Mouse (Mus musculus) neural tube, embryonic 12.5 days (tissue): ENCODE measurements at regions not wholly inside any gene's neighbourhood (a gene's known extent, or its start where the extent isn't known, plus 50 kb on each side); places are given as distances from the start of the nearest gene placed in this dataset.

ENCODE experiments used
- ATAC-seq: fragments of 200-750 bp; cut with Nextera tagmentation; 2 replicates; pipeline ENCODE4 v1.8.0; 2017; ENCODE audit warnings: low read depth, mild to moderate bottlenecking, moderate TSS enrichment, moderate library complexity; ENCODE audit not compliant: low FRiP score
- H3K27ac ChIP-seq: fragments of 300-500 bp; sonication (generic); 2 replicates; pipeline ENCODE4 v1.5.1; 2016
- H3K27me3 ChIP-seq: fragments of 300-500 bp; sonication (generic); replicated peaks from 2 replicates; pipeline ENCODE4 v1.6.1; 2016; ENCODE audit warnings: mild to moderate bottlenecking
- H3K36me3 ChIP-seq: fragments of 300-500 bp; sonication (generic); 2 replicates; pipeline ENCODE4 v1.6.1; 2016; ENCODE audit warnings: mild to moderate bottlenecking
- H3K4me1 ChIP-seq: fragments of 300-500 bp; sonication (generic); 2 replicates; pipeline ENCODE4 v1.6.1; 2016
- H3K4me2 ChIP-seq: fragments of 300-500 bp; sonication (generic); replicated peaks from 2 replicates; pipeline ENCODE4 v1.6.1; 2016; ENCODE audit warnings: mild to moderate bottlenecking
- H3K4me3 ChIP-seq: fragments of 300-500 bp; sonication (generic); 2 replicates; pipeline ENCODE4 v1.5.1; 2016
- H3K9ac ChIP-seq: fragments of 300-500 bp; sonication (generic); 2 replicates; pipeline ENCODE4 v1.6.1; 2016; ENCODE audit warnings: mild to moderate bottlenecking
- H3K9me3 ChIP-seq: fragments of 300-500 bp; sonication (generic); 2 replicates; pipeline ENCODE4 v1.6.1; 2016; ENCODE audit warnings: mild to moderate bottlenecking
- WGBS: fragments of 180-500 bp; shearing (Covaris S2); methylation state at CpG from one replicate; pipeline ENCODE4 v1.1.7; 2016; 5-methylcytosine and 5-hydroxymethylcytosine counted together

- Histone ChIP-seq H3K27ac (no peak overlapping the region), H3K4me3 (no peak overlapping the region), H3K36me3 (0 out of 2 replicates have a peak, but pooled peaks cover 2% of the 10 kb centered on the region), H3K27me3 (no peaks in the 10 kb centered on the region), H3K4me2 (no peak overlapping the region), H3K9ac (no peak overlapping the region), H3K9me3 (0 out of 2 replicates have a peak, but pooled peaks cover 3% of the 10 kb centered on the region), H3K4me1 (peaks cover 24% of the 10 kb centered on the region)
- WGBS = 94% methylated on average over 7 of the region's 7 CpGs
- ATAC-seq = no peak
Observed at GRCm38 (mm10) chr14:60528520-60528919, 105.3 kb upstream of the Spata13 start.

GRCm38 (mm10) chr14:60529022-60529421 lies 104.8 kb upstream of the Spata13 start:
- Histone ChIP-seq H3K4me3 (no peak overlapping the region), H3K9me3 (0 out of 2 replicates have a peak, but pooled peaks cover 3% of the 10 kb centered on the region), H3K27me3 (no peaks in the 10 kb centered on the region), H3K27ac (no peak overlapping the region), H3K4me2 (no peak overlapping the region), H3K36me3 (0 out of 2 replicates have a peak, but pooled peaks cover 2% of the 10 kb centered on the region), H3K9ac (no peak overlapping the region), H3K4me1 (peaks cover 29% of the 10 kb centered on the region)
- WGBS = 57% methylated on average over 3 of the region's 3 CpGs
- ATAC-seq = 0 out of 2 replicates have a peak, but pooled peaks have one; percentile 15

DNA sequence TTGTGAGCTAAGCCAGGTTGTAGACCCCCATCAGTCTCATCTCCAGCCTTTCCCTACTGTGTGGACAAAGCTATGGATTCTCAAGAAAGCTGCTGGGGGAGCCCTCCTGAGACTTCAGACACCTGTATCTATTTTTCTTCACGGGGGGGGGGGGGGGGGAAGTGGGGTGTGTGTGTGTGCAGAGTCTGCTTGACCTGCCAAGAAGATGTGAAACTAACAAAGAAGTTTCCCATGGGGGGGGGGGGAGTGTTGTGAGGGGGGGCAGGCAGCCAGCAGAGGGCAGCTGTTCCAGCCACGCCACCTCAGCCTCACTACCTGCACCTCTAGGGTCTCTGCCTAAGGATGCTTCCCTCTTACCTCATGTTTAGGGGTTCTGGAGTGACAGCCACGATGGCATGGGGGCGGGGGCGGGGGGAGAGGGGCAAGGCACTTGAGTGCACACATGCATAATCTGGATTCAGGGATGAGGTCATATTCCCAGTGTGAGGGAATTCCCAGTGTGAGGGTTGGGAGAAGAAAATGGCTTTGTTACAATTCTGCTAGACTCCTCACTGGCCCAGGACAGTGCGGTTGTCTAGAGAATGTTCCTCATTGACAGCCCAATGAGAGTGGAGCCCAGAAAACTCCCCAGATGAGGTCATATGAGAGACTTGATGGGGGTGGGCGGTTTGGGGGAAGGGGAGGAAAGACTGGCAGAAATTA lies 104.0 kb upstream of the Spata13 start:
- ATAC-seq = peak; percentile 66
- WGBS = 42% methylated on average over 7 of the region's 7 CpGs
- H3K4me2 ChIP-seq = 0 out of 2 replicates have a peak overlapping the region, but pooled peaks have one; percentile 3
- H3K4me1 ChIP-seq = peaks cover 32% of the 10 kb centered on the region
- no peaks in the 10 kb centered on the region for H3K27me3 ChIP-seq
- H3K9me3 ChIP-seq = 0 out of 2 replicates have a peak, but pooled peaks cover 3% of the 10 kb centered on the region
- no peak overlapping the region for H3K4me3 ChIP-seq
- 0 out of 2 replicates have a peak, but pooled peaks cover 2% of the 10 kb centered on the region for H3K36me3 ChIP-seq
- H3K9ac ChIP-seq = no peak overlapping the region
- no peak overlapping the region for H3K27ac ChIP-seq

GRCm38 (mm10) chr14:60530348-60530711 lies 103.5 kb upstream of the Spata13 start:
- H3K9ac ChIP-seq = no peak overlapping the region
- WGBS = 35% methylated on average over 6 of the region's 6 CpGs

GRCm38 (mm10) chr14:60530973-60531372 lies 102.8 kb upstream of the Spata13 start:
- H3K4me3 ChIP-seq = no peak overlapping the region
- 0 out of 2 replicates have a peak, but pooled peaks cover 3% of the 10 kb centered on the region for H3K9me3 ChIP-seq
- 0 out of 2 replicates have a peak, but pooled peaks cover 2% of the 10 kb centered on the region for H3K36me3 ChIP-seq
- no peak for ATAC-seq
- H3K4me1 ChIP-seq = peaks cover 32% of the 10 kb centered on the region
- no peak overlapping the region for H3K9ac ChIP-seq
- no peak overlapping the region for H3K27ac ChIP-seq
- H3K4me2 ChIP-seq = no peak overlapping the region
- H3K27me3 ChIP-seq = no peaks in the 10 kb centered on the region
- 90% methylated on average over 5 of the region's 5 CpGs for WGBS

More at GRCm38 (mm10) chr14:60530348-60530711, 103.5 kb upstream of the Spata13 start:
- H3K9me3 ChIP-seq = 0 out of 2 replicates have a peak, but pooled peaks cover 3% of the 10 kb centered on the region
- ATAC-seq = peak; percentile 30; the same call in 1 of the 2 replicates
- H3K4me1 ChIP-seq = peaks cover 32% of the 10 kb centered on the region
- no peak overlapping the region for H3K27ac ChIP-seq
- no peaks in the 10 kb centered on the region for H3K27me3 ChIP-seq
- 0 out of 2 replicates have a peak overlapping the region, but pooled peaks have one; percentile 3 for H3K4me2 ChIP-seq
- H3K4me3 ChIP-seq = no peak overlapping the region
- 0 out of 2 replicates have a peak, but pooled peaks cover 2% of the 10 kb centered on the region for H3K36me3 ChIP-seq

DNA sequence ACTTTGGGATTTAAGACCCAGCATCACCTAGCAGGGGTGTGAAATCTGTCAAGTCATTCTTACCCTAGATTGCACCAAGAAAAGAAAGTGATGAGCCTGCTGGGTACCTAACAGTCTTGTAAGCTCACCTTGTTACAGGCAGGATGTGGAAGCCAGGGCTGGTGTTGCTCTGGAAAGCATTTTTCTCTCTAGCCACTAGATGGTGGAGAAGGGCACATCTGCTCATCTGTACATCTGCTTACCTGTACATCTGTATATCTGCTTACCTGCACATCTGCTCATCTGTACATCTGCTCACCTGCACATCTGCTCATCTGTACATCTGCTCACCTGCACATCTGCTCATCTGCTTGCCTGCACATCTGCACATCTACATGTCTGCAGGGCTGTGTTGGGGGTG lies 102.0 kb upstream of the Spata13 start:
- H3K4me3 ChIP-seq = no peak overlapping the region
- H3K9ac ChIP-seq = no peak overlapping the region
- H3K27ac ChIP-seq = no peak overlapping the region
- H3K4me1 ChIP-seq = peaks cover 32% of the 10 kb centered on the region
- 0 out of 2 replicates have a peak, but pooled peaks cover 2% of the 10 kb centered on the region for H3K36me3 ChIP-seq
- no peaks in the 10 kb centered on the region for H3K27me3 ChIP-seq
- 0 out of 2 replicates have a peak, but pooled peaks cover 3% of the 10 kb centered on the region for H3K9me3 ChIP-seq
- no peak overlapping the region for H3K4me2 ChIP-seq
- ATAC-seq = no peak

GRCm38 (mm10) chr14:60533452-60534224 lies 100.2 kb upstream of the Spata13 start:
- H3K9me3 ChIP-seq = 0 out of 2 replicates have a peak, but pooled peaks cover 3% of the 10 kb centered on the region
- 0 out of 2 replicates have a peak, but pooled peaks cover 2% of the 10 kb centered on the region for H3K36me3 ChIP-seq
- no peak overlapping the region for H3K4me2 ChIP-seq
- H3K9ac ChIP-seq = peak overlapping the region; percentile 17; the same call in 1 of the 2 replicates
- no peak for ATAC-seq
- peaks cover 32% of the 10 kb centered on the region for H3K4me1 ChIP-seq
- 51% methylated on average over 23 of the region's 23 CpGs for WGBS
- H3K4me3 ChIP-seq = no peak overlapping the region
- H3K27ac ChIP-seq = no peak overlapping the region
- H3K27me3 ChIP-seq = no peaks in the 10 kb centered on the region

GRCm38 (mm10) chr14:60539040-60539439 lies 94.8 kb upstream of the Spata13 start:
- ATAC-seq = no peak
- Histone ChIP-seq H3K4me2 (no peak overlapping the region), H3K4me1 (peaks cover 3% of the 10 kb centered on the region), H3K4me3 (no peak overlapping the region), H3K27me3 (no peaks in the 10 kb centered on the region), H3K27ac (no peak overlapping the region), H3K36me3 (no peaks in the 10 kb centered on the region), H3K9ac (no peak overlapping the region), H3K9me3 (no peaks in the 10 kb centered on the region)
- 81% methylated on average over 2 of the region's 2 CpGs for WGBS

DNA sequence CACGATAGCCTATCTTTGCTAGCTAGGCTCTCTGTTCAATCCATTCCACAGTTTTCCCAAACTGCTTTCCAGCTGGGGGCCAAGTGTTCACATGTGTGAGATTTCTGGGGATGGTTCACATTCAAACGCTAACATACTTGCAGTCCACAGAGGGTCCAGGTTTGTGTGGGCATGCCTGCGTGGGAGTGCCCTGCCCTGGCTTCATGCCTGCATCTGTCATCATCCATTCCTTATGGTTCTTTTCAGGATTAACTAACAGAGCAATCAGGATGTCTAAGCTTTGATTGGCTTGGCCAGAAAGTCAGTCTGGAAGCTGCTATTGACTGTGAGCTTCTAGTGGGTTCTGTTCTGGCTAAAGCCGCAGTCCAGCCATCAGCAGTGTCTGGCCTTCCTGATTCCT lies 93.7 kb upstream of the Spata13 start:
- Histone ChIP-seq H3K4me3 (no peak overlapping the region), H3K27me3 (no peaks in the 10 kb centered on the region), H3K27ac (no peak overlapping the region), H3K9ac (no peak overlapping the region), H3K36me3 (no peaks in the 10 kb centered on the region), H3K9me3 (no peaks in the 10 kb centered on the region), H3K4me1 (no peaks in the 10 kb centered on the region), H3K4me2 (no peak overlapping the region)
- ATAC-seq = no peak
- 87% methylated on average over 4 of the region's 4 CpGs for WGBS

DNA sequence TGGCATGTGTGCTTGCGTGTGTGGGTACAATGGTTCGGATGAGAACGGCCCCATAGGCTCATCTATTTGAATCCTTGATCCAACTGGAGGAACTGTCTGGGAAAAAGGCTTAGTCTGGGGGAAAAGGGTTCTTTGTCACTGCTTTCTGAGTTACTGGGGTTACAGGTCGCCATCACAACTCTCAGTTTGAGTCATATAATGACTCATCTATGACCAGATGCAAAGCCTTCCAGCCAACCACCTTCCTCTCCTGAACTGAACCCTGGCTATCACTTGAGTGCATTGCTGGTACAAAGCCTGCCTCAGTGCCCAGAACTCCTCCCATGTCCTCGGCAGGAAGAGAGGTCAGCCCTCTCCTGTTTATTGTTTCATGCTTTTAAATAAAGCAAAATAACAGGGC lies 92.2 kb upstream of the Spata13 start:
- Histone ChIP-seq H3K27me3 (no peaks in the 10 kb centered on the region), H3K9ac (no peak overlapping the region), H3K27ac (no peak overlapping the region), H3K9me3 (no peaks in the 10 kb centered on the region), H3K4me1 (no peaks in the 10 kb centered on the region), H3K4me3 (no peak overlapping the region), H3K36me3 (no peaks in the 10 kb centered on the region), H3K4me2 (no peak overlapping the region)
- ATAC-seq = no peak
- WGBS = 84% methylated on average over 5 of the region's 5 CpGs

- Histone ChIP-seq H3K36me3 (no peaks in the 10 kb centered on the region), H3K27ac (no peak overlapping the region), H3K4me1 (no peaks in the 10 kb centered on the region), H3K9me3 (no peaks in the 10 kb centered on the region), H3K9ac (no peak overlapping the region), H3K4me2 (no peak overlapping the region), H3K27me3 (no peaks in the 10 kb centered on the region), H3K4me3 (no peak overlapping the region)
- ATAC-seq = no peak
Observed at GRCm38 (mm10) chr14:60544767-60545166, 89.0 kb upstream of the Spata13 start.

GRCm38 (mm10) chr14:60554222-60554740 lies 79.5 kb upstream of the Spata13 start:
- 5% methylated on average over 6 of the region's 6 CpGs for WGBS
- peak; percentile 91 for ATAC-seq
- Histone ChIP-seq H3K27me3 (no peaks in the 10 kb centered on the region), H3K4me1 (peaks cover 22% of the 10 kb centered on the region), H3K4me2 (peak overlapping the region; percentile 32; the same call in 1 of the 2 replicates), H3K27ac (peak overlapping the region; percentile 29; the same call in 1 of the 2 replicates), H3K9me3 (no peaks in the 10 kb centered on the region), H3K36me3 (no peaks in the 10 kb centered on the region), H3K4me3 (no peak overlapping the region), H3K9ac (0 out of 2 replicates have a peak overlapping the region, but pooled peaks have one; percentile 21)
